Mouse (Mus musculus): Measurements from ENCODE around the gene Deaf1.

The Deaf1 gene

DNA sequence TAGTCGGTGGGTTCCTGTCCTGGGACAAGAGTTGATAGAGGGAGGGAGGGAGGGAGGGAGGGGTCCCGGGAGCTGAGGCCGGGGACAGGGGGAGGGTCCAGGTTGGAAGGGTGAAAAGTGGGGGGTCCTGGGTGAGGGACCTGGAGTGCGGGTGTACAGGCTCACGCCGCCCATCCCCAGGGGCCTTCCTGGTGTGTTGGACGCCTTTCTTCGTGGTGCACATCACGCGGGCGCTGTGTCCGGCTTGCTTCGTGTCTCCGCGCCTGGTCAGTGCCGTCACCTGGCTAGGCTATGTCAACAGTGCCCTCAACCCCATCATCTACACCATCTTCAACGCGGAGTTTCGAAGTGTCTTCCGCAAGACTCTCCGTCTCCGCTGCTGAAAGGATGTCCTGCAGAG lies 33.0 kb downstream of the Deaf1 start:
- no peak for DNase-seq (ENCODE audit: low spot score)

- DNase-seq (ENCODE audit: low spot score): no peak
Measured at GRCm38 (mm10) chr7:141293852-141294471, 33.5 kb downstream of the Deaf1 start.

DNA sequence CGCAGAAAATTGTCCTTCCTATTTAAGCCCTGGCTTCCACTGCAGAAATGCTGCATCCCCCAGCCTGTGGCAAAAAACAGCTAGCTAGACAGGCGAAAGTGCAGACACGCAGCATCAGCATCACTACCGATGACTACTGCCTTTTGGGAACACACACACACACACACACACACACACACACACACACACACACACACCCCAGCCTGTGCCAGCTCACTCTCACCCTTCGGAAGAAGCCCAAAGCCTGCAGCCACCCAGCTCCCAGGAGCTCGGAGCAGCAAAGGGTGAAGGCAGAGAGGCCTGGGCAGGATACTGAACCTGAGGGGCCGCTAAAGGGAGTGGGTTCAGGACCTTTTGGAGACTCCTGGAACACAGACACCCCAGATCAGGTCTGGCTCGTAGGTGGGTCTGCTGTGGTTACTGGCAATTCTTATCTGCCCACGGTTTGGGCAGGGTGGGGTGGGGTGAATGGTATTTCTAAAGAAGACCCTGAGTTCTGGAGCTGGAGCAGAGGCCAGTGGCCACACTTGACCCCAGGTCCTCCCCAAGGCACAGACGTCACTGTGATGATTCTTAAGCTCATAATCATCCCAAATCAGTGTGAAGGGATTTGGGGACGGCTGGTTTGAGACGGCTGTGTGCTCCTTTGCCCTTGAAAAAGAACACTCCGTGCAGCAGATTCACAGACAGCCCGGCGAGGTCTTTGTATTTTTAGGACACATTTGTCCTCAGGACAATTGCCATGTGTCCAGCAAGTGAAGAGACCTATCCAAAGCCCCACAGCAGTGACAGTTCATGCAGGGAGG lies 34.7 kb downstream of the Deaf1 start:
- DNase-seq (ENCODE audit: low spot score): peak; percentile 74

DNA sequence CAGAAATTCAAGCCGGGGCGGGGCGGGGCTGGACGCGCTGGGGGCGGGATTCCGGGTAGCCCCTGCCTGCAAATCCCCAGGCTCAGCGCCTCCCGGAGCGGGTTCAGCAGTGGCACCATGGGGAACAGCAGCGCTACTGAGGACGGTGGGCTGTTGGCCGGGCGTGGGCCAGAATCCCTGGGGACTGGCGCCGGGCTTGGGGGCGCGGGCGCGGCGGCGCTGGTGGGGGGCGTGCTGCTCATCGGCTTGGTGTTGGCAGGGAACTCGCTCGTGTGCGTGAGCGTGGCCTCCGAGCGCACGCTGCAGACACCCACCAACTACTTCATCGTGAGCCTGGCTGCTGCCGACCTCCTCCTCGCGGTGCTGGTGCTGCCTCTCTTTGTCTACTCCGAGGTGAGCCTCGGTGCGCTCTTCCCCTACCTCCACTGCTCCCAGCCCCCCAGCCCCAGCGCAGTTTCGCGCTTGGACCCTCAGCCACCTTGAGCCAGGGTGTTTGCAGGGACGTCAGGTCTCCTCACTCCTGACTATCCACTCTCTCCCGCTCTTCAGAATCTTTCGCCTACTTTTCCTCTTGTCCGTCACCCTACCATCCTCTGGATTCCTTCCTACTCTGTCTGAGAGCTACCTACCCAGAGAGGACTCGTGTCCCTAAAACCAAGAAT lies 35.4 kb downstream of the Deaf1 start, which contains the start of gene Drd4:
Drd4 (plus strand) TSS at position 86 of the 662 bp plus-strand sequence.
- DNase-seq (ENCODE audit: low spot score): peak; percentile 46

DNA sequence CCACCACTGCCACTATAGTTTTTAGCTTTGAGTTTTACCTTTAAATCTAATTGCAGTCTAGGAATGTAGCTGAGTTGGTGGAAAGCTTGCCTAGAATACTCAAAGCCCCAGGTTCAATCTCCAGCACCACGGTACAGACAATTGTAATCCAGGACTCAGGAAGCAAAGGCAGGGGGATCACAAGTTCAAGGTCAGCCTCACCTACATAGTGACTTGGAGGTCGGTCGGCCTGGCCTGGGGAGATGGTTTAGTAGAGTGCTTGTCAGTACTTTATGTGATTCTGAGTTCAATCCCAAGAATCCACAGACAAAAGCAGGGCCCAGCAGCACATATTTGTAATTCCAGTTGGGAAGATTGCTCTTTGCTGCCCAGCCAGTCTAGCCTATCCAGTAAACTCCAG lies 39.4 kb downstream of the Deaf1 start:
- DNase-seq (ENCODE audit: low spot score): no peak

DNA sequence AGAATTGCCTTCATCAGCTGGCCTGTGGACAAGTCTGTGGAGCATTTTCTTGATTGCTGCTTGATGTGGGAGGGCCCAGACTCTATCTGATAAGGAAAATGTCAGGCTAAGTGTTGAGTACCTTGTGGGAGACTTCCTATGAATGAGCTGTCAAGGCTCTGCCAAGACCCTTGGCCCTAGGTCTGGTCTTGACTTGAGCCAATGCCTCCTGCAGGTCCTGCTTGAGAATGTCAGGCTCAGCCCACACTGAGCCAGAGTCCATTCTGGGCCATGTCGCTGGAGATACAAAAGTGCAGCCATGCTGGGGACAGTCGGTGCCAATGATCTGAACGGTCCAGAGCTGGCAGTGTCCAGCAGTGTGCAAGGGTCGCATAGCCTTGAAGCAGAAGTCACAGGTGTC lies 44.7 kb downstream of the Deaf1 start:
- DNase-seq (ENCODE audit: low spot score): no peak

- DNase-seq (ENCODE audit: low spot score): no peak
Measured at GRCm38 (mm10) chr7:141281442-141281841, 46.0 kb downstream of the Deaf1 start.

DNA sequence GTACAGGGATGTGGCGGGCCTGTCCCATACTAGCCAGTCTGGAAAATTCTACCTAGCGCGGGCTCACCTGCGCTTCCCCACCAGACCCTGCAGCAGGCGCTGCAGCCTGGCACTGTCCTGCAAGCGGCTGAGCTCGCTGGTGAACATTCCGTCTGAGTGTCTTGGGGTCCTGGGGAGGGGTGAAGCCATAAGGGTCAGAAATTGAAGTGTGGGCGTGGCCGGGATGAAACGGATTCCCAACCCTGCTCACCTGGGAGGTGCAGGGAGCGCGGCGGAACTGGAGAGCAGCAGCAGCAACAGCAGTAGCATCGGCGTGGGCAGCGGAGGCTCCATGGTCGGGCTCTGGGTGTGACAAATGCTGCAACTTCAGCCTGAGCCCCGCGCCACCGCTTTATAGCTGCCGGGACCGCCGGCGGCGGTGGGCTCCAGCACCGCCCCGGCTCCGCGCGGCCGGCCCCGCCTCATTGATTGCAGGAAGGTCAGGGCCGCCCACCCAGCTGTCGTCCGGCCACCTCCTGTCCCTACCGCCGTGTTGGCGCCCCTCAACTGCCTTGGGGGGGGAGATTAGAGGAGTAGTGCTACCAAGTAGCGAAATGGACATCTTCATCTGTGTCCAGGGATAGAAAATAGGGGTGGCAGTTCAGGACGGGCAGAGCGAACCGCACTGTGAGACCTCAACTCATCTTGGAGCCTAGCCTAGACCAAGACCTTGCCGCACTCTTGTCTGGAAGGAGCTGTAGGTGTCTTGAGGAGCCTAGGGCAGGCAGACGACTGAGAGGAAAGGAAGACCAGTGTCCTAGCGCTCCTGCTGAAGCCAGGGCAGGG lies 48.5 kb downstream of the Deaf1 start, which contains the start of gene Sct:
Sct (minus strand) TSS at position 368 of the 825 bp plus-strand sequence.
- no peak for DNase-seq (ENCODE audit: low spot score)

DNA sequence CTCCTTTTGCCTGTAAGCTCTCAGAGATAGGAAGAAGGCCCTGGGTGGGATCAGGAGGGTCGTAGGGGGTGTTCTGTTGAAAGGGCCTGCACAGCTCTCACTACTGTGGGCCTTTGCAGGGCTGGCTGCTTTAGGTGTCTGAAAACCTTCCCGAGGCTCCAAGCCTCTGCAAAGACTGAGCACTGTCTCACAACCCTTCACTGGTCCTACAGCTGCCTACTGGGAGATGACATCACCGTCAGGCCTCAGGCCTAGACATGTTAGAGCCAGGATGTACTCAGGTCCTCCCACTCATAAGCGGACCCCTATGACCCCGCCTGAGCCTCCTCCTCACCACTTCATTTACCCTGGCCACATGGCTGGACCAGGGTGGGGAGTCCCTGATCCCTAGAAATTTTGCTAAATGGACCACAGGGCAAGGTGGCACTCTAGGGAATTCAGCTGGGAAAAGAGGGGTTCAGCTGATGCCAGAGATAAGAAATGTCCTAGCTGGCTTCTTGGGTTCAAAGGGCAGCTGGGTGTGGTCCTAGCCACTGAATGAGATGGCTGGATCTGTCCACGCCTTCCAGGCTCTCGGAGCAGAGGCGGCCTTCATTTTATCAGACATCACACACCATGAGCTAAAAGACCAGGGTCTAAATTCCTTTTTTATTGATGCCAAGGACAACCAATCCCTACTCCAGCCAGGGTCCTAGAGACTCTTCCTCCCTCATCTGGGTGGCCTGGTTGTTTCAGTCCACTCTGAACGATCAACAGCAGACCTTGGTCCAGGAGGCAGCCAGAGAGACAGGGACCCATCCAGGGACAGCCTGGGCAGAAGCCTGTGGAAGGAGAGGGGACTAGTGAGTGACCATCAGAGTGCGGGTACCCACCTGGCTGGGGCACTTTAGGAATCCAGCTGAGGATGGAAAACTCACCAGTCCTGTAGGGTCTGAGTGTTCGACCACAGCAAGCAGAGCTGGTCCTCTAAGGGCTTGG lies 49.5 kb downstream of the Deaf1 start:
- DNase-seq (ENCODE audit: low spot score): no peak

DNA sequence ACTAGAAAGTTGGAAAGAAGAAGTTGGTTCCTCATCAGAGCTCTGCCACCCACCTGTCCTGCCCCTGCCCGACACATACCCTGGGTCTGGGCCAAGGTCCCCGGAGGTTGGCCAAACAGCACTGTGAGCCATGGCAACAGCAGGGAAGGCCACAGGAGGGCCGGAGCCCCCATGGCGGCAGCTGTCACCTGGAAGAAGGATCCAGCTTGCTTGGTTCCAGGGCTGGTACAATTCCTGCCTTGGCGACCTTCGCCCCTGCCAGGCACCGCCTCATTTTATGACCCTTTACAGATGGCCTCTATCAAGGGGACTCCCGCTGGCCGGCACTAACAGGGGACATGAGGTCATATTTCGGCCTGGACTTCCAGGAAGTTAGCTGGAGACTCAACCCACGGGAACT lies 50.9 kb downstream of the Deaf1 start, which contains the start of gene Cdhr5:
Cdhr5 (minus strand) TSS at position 241 of the 400 bp plus-strand sequence.
- no peak for DNase-seq (ENCODE audit: low spot score)

DNA sequence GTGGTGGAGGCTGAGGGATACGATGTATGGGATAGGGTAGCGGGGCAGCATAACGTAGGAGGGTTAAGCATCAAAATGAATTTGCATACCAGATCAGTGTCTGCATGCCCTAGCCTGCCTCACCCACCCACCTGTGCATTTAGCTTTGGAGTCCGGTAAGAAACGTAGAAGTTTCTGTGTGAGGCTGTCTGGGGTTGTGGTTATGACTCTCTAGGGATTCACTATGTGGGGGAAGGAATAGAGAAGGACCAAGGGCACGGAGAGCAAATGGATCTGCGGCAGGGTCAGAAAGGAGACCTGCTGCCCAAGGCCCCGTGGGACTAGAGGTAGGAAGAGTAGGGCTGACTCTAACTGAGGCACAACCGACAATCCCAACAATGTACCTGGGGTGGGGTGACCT lies 52.1 kb downstream of the Deaf1 start:
- DNase-seq (ENCODE audit: low spot score): no peak

GRCm38 (mm10) chr7:141270631-141271030 lies 56.9 kb downstream of the Deaf1 start:
- DNase-seq (ENCODE audit: low spot score): no peak

GRCm38 (mm10) chr7:141269273-141269545 lies 58.3 kb downstream of the Deaf1 start:
- DNase-seq (ENCODE audit: low spot score): no peak

GRCm38 (mm10) chr7:141268466-141269272 lies 58.8 kb downstream of the Deaf1 start:
- no peak for DNase-seq (ENCODE audit: low spot score)

GRCm38 (mm10) chr7:141265739-141266561 lies 61.5 kb downstream of the Deaf1 start, which contains the start of gene Irf7:
Gene Irf7, minus strand, starts transcription at chr7:141266481.
- DNase-seq (ENCODE audit: low spot score): no peak

- no peak for DNase-seq (ENCODE audit: low spot score)
Measured at GRCm38 (mm10) chr7:141265411-141265738, 62.1 kb downstream of the Deaf1 start.

GRCm38 (mm10) chr7:141264761-141265410 lies 62.6 kb downstream of the Deaf1 start:
- DNase-seq (ENCODE audit: low spot score): no peak

DNA sequence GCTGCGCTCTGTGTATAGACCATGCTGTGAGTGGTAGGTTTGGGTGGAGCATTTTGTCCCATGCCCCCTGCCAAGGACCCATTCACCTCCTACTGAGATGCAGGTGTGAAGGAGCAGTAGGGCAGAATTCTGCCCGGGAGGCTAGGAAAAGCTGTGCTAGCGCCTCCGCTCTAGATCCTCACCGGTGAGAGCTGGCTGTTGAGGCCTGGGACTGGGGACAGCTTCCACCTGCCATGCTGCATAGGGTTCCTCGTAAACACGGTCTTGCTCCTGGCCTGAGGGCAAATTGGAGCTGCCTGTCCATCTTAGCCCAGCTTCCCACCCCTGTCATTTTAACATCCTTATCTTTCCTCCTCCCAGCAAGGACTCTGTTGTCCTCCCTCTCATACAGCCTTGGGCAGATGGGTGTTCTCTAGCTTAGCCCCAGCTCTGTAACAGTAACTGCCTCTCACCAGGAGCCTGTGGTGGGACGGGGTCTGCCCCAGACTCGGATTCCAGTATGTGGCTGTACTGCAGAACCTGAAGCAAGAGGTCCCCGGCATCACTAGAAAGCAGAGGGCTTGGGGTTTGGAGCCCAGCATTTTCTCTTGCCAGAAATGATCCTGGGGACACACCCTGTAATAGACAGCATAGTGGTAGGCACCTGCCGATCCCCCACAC lies 63.3 kb downstream of the Deaf1 start:
- no peak for DNase-seq (ENCODE audit: low spot score)
